Mouse (Mus musculus): ENCODE data around the gene Napepld. TPM values are rescaled to one million over a fixed set of nuclear protein-coding genes. Genes with fewer than 3 reads are reported as not detected.

The Napepld gene
- polyA plus RNA-seq, 1 experiment from 2014 or later, result 10.2 TPM

- WGBS, result 95% methylated on average over 4 of the region's 4 CpGs
- Histone ChIP-seq H3K36me3 (peaks cover 62% of the 10 kb centered on the region), H3K9ac (replicated peaks) (no peak overlapping the region), H3K4me3 (no peak overlapping the region), H3K4me2 (replicated peaks) (no peak overlapping the region), H3K27ac (replicated peaks) (no peak overlapping the region), H3K9me3 (peaks cover 4% of the 10 kb centered on the region; the same call in 1 of the 2 replicates), H3K4me1 (no peaks in the 10 kb centered on the region), H3K27me3 (no peaks in the 10 kb centered on the region)
- ATAC-seq (ENCODE audit: low FRiP score, low read depth), result no peak
Measured at GRCm38 (mm10) chr5:21680029-21680428, 21.2 kb downstream of the Napepld start.

DNA sequence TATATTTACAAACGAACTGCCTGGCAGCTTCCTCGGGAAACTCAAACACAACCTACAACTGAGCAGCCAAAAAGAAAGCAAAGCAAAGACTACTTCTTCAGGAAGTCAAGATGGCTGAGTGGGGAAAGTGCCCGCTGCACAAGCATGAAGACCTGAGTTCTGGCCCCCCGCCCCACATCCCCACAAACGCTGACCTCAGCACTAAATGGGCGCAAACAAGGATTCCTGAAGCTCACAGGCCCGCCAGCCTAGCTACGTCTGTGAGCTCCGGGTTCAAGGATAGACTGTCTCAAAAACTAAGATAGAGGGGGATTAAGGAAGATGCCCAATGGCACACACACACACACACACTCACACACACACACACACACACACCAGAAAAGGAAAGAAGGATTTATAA lies 22.8 kb downstream of the Napepld start:
- peaks cover 69% of the 10 kb centered on the region for H3K36me3 ChIP-seq
- H3K27ac ChIP-seq (replicated peaks), result no peak overlapping the region
- no peak overlapping the region for H3K4me3 ChIP-seq
- H3K27me3 ChIP-seq, result no peaks in the 10 kb centered on the region
- no peak overlapping the region for H3K4me2 ChIP-seq (replicated peaks)
- no peak overlapping the region for H3K9ac ChIP-seq (replicated peaks)
- H3K4me1 ChIP-seq, result peaks cover under 1% of the 10 kb centered on the region; the same call in 1 of the 2 replicates
- H3K9me3 ChIP-seq, result no peaks in the 10 kb centered on the region
- no peak for ATAC-seq (ENCODE audit: low FRiP score, low read depth)
- 96% methylated on average over 9 of the region's 9 CpGs for WGBS

- Histone ChIP-seq H3K27me3 (no peaks in the 10 kb centered on the region), H3K4me2 (replicated peaks) (no peak overlapping the region), H3K36me3 (peaks cover 65% of the 10 kb centered on the region), H3K9ac (replicated peaks) (no peak overlapping the region), H3K9me3 (no peaks in the 10 kb centered on the region), H3K27ac (replicated peaks) (no peak overlapping the region), H3K4me3 (no peak overlapping the region), H3K4me1 (peaks cover 3% of the 10 kb centered on the region; the same call in 1 of the 2 replicates)
- WGBS, result 95% methylated on average over 6 of the region's 6 CpGs
- ATAC-seq (ENCODE audit: low FRiP score, low read depth), result no peak
Measured at GRCm38 (mm10) chr5:21677939-21678338, 23.3 kb downstream of the Napepld start.

DNA sequence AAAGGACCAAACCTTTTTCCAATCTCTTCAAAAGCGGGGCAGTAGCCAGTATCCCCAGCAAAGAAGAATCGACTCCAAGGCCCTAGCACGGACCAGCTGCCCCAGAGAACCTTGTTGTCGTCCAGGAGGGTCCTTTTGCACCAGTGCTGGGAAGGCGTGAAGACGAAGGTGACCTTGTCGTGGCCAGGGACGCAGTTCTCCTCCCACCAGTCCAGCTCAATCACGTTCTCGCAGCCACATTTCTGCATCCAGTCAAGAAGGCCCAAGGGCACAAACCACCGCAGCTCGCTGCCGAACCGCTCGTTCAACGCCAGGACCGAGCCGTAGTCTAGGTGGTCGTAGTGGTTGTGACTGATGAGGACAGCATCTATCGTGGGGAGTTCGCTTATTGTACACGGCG lies 25.7 kb downstream of the Napepld start:
- 96% methylated on average over 23 of the region's 23 CpGs for WGBS
- Histone ChIP-seq H3K27ac (replicated peaks) (no peak overlapping the region), H3K27me3 (no peaks in the 10 kb centered on the region), H3K36me3 (peaks cover 55% of the 10 kb centered on the region), H3K4me1 (peaks cover 3% of the 10 kb centered on the region; the same call in 1 of the 2 replicates), H3K9me3 (no peaks in the 10 kb centered on the region), H3K4me2 (replicated peaks) (no peak overlapping the region), H3K4me3 (no peak overlapping the region), H3K9ac (replicated peaks) (no peak overlapping the region)
- ATAC-seq (ENCODE audit: low FRiP score, low read depth), result no peak

- no peak overlapping the region for H3K9ac ChIP-seq (replicated peaks)
- no peaks in the 10 kb centered on the region for H3K9me3 ChIP-seq
- H3K4me2 ChIP-seq (replicated peaks), result no peak overlapping the region
- H3K36me3 ChIP-seq, result peaks cover 55% of the 10 kb centered on the region
- H3K27ac ChIP-seq (replicated peaks), result no peak overlapping the region
- H3K4me1 ChIP-seq, result peaks cover 3% of the 10 kb centered on the region; the same call in 1 of the 2 replicates
- WGBS, result 85% methylated on average over 12 of the region's 12 CpGs
- no peaks in the 10 kb centered on the region for H3K27me3 ChIP-seq
- H3K4me3 ChIP-seq, result no peak overlapping the region
- no peak for ATAC-seq (ENCODE audit: low FRiP score, low read depth)
Measured at GRCm38 (mm10) chr5:21675019-21675418, 26.2 kb downstream of the Napepld start.

- Histone ChIP-seq H3K4me3 (no peak overlapping the region), H3K27ac (replicated peaks) (no peak overlapping the region), H3K4me1 (peaks cover 5% of the 10 kb centered on the region), H3K36me3 (peaks cover 60% of the 10 kb centered on the region), H3K4me2 (replicated peaks) (no peak overlapping the region), H3K9ac (replicated peaks) (no peak overlapping the region), H3K27me3 (no peaks in the 10 kb centered on the region), H3K9me3 (no peaks in the 10 kb centered on the region)
- whole genome bisulfite sequencing, result 88% methylated on average over 9 of the region's 9 CpGs
- ATAC-seq (ENCODE audit: low FRiP score, low read depth), result no peak
Measured at GRCm38 (mm10) chr5:21673742-21674141, 27.5 kb downstream of the Napepld start.

DNA sequence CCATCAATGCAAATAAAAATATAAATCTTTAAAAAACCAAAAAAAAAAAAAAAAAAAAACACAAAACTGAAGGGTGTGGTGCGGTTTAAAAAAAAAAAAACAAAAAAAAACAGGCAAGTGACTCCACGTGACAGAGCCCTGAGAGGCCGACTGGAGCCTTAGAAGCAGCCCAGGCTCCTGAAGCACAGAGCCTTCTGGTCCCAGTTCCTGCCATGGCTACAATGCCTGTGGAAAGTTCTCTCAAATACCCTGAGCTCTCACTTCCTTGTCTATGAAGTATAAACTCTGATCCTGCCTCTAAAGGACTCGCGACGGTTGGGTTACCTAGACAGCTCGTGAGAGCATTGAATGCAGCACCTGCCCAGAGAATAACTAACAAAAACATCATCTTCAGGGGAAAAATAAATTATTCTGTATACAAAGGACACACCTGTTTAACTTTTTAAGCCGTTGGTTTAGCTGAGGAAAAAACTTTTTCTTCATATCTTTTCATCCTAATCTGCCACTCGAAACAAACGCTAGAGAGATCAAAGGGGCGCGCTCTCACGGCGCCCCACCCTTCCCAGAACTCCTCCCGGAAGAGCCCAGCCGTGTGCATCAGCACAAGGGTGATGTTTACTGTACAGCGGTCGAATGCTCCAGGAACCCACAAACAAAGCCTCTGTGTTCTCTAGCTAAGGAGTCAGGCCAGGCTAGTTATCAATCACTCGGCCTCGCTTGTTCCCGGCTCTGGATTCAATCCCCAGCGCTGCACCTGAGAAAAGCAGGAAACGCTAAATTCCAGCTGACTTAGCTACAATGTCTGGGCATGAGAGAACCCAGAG lies 28.2 kb downstream of the Napepld start:
- ATAC-seq (ENCODE audit: low FRiP score, low read depth), result no peak
- H3K4me2 ChIP-seq (replicated peaks), result no peak overlapping the region
- H3K9ac ChIP-seq (replicated peaks), result no peak overlapping the region
- peaks cover 5% of the 10 kb centered on the region for H3K4me1 ChIP-seq
- H3K27me3 ChIP-seq, result no peaks in the 10 kb centered on the region
- no peak overlapping the region for H3K4me3 ChIP-seq
- 69% methylated on average over 23 of the region's 23 CpGs for WGBS
- no peaks in the 10 kb centered on the region for H3K9me3 ChIP-seq
- H3K27ac ChIP-seq (replicated peaks), result no peak overlapping the region
- H3K36me3 ChIP-seq, result peaks cover 53% of the 10 kb centered on the region

- Histone ChIP-seq H3K4me1 (peaks cover 9% of the 10 kb centered on the region), H3K4me2 (replicated peaks) (no peak overlapping the region), H3K27ac (replicated peaks) (no peak overlapping the region), H3K27me3 (no peaks in the 10 kb centered on the region), H3K9ac (replicated peaks) (no peak overlapping the region), H3K4me3 (no peak overlapping the region), H3K9me3 (no peaks in the 10 kb centered on the region), H3K36me3 (peaks cover 30% of the 10 kb centered on the region)
- no peak for ATAC-seq (ENCODE audit: low FRiP score, low read depth)
- 90% methylated on average over 2 of the region's 2 CpGs for WGBS
Measured at GRCm38 (mm10) chr5:21669307-21669706, 31.9 kb downstream of the Napepld start.

- Histone ChIP-seq H3K36me3 (peaks cover 42% of the 10 kb centered on the region), H3K9ac (replicated peaks) (no peak overlapping the region), H3K9me3 (no peaks in the 10 kb centered on the region), H3K27me3 (no peaks in the 10 kb centered on the region), H3K4me3 (no peak overlapping the region), H3K4me2 (replicated peaks) (no peak overlapping the region), H3K4me1 (peaks cover 6% of the 10 kb centered on the region), H3K27ac (replicated peaks) (0 out of 2 replicates have a peak overlapping the region, but pooled peaks have one; percentile 10)
- 58% methylated on average over 8 of the region's 8 CpGs for WGBS
- ATAC-seq (ENCODE audit: low FRiP score, low read depth), result no peak
Measured at GRCm38 (mm10) chr5:21667191-21668137, 33.7 kb downstream of the Napepld start.

- Histone ChIP-seq H3K9me3 (no peaks in the 10 kb centered on the region), H3K4me2 (replicated peaks) (no peak overlapping the region), H3K9ac (replicated peaks) (no peak overlapping the region), H3K27ac (replicated peaks) (no peak overlapping the region), H3K36me3 (peaks cover 70% of the 10 kb centered on the region), H3K4me3 (no peak overlapping the region), H3K4me1 (peaks cover 7% of the 10 kb centered on the region), H3K27me3 (no peaks in the 10 kb centered on the region)
- no peak for ATAC-seq (ENCODE audit: low FRiP score, low read depth)
- WGBS, result 94% methylated on average over 11 of the region's 11 CpGs
Measured at GRCm38 (mm10) chr5:21663081-21663480, 38.1 kb downstream of the Napepld start.

GRCm38 (mm10) chr5:21660850-21661249 lies 40.3 kb downstream of the Napepld start:
- Histone ChIP-seq H3K9ac (replicated peaks) (no peak overlapping the region), H3K27ac (replicated peaks) (no peak overlapping the region), H3K9me3 (no peaks in the 10 kb centered on the region), H3K27me3 (no peaks in the 10 kb centered on the region), H3K4me3 (no peak overlapping the region), H3K4me1 (peaks cover 4% of the 10 kb centered on the region; the same call in 1 of the 2 replicates), H3K4me2 (replicated peaks) (no peak overlapping the region), H3K36me3 (peaks cover 86% of the 10 kb centered on the region)
- no peak for ATAC-seq (ENCODE audit: low FRiP score, low read depth)
- WGBS, result 91% methylated on average over 6 of the region's 6 CpGs
